Mouse (Mus musculus) C2C12 (cell line): Measurements from ENCODE around the gene Gse1.

ENCODE experiments used
- CEBPB ChIP-seq: IDR thresholded peaks from one replicate; pipeline ENCODE4 v1.6.1; 2011; ENCODE audit warnings: low read depth, mild to moderate bottlenecking, control low read depth, moderate library complexity
- CTCF ChIP-seq: IDR thresholded peaks from one replicate; pipeline ENCODE4 v1.5.1; 2011; ENCODE audit not compliant: control insufficient read depth, insufficient read depth, insufficient read length
- FOSL1 ChIP-seq: IDR thresholded peaks from one replicate; pipeline ENCODE4 v1.8.0; 2011; ENCODE audit warnings: mild to moderate bottlenecking, low read length; ENCODE audit not compliant: poor library complexity, insufficient read depth, severe bottlenecking

GRCm38 (mm10) chr8:120460375-120460774, 232.1 kb downstream of the Gse1 start:
- TF ChIP-seq CTCF (no peak), FOSL1 (no peak), CEBPB (no peak)
